Mouse (Mus musculus): ENCODE measurements around the gene Spsb4.

DNA sequence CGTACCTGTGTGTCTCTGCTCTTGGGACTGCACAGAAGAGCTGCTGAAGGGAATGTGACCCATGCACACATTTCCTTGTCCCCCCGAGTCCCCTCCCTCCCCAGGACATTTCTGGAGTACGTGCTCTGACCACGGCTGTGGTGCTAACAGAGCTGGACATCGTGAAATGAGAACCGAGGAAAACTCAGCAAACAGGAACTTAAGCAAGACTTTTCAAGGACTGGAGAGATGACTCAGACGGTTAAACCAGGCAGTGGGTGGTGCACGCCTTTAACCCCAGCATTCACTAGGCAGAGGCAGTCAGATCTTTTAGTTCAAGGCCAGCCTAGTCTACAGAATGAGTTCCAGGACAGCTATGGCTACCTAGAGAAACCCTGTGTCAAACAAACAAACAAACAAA, 1.5 kb upstream of the Spsb4 start:
- no peak for TF ChIP-seq TBP (IDR thresholded peaks at IDR 0.05; ENCODE audit: low read depth, low read length)
- TF ChIP-seq KAT2A (conservative IDR thresholded peaks at IDR 0.05; ENCODE audit: low read depth, low read length) = no peak
- no peak for TF ChIP-seq CTCF (IDR thresholded peaks at IDR 0.05 in 2 of 3, conservative IDR thresholded peaks at IDR 0.05 in 1 of 3; ENCODE audit: control insufficient read depth in 1 of 3, insufficient read depth in 1 of 3, low read depth in 2 of 3, low read length in 3 of 3, poor library complexity in 1 of 3, severe bottlenecking in 1 of 3)
- no peak for TF ChIP-seq POLR2AphosphoS2 (IDR thresholded peaks at IDR 0.05; ENCODE audit: low read length)
- no peak for TF ChIP-seq POLR2A (IDR thresholded peaks at IDR 0.05; ENCODE audit: control insufficient read depth in 1 of 2, insufficient read depth in 1 of 2, low read depth in 1 of 2, low read length in 2 of 2, poor library complexity in 1 of 2)
- no peak for TF ChIP-seq MAX (IDR thresholded peaks at IDR 0.05; ENCODE audit: low read length)
- no peak for TF ChIP-seq EP300 (IDR thresholded peaks at IDR 0.05; ENCODE audit: low read depth in 1 of 2, low read length in 2 of 2)
- TF ChIP-seq MAZ (IDR thresholded peaks at IDR 0.05; ENCODE audit: low read depth, low read length) = no peak
- no peak for TF ChIP-seq TCF12 (IDR thresholded peaks at IDR 0.05; ENCODE audit: low read depth, low read length)
- no peak for TF ChIP-seq ZKSCAN1 (IDR thresholded peaks at IDR 0.05; ENCODE audit: low read depth, low read length)
- no peak for TF ChIP-seq POLR2AphosphoS5 (IDR thresholded peaks at IDR 0.05; ENCODE audit: borderline replicate concordance, low read depth, low read length)
- no peak for TF ChIP-seq GATA1 (IDR thresholded peaks at IDR 0.05; ENCODE audit: low read depth, low read length)
- no peak for TF ChIP-seq MEF2A (IDR thresholded peaks at IDR 0.05; ENCODE audit: extremely low read depth, insufficient replicate concordance, low read depth, low read length, poor library complexity, severe bottlenecking)

Measured in MEL (cell line).